Mouse (Mus musculus) embryonic stem cell, embryonic (primary cell): ENCODE results near the gene Rmi2.
"Not testable (repeated sequence)": the region's sequence is repeated elsewhere in the genome, so short reads cannot be mapped to it uniquely, and the experiment has no call there.

Source experiments
- CTCF ChIA-PET, 4 experiments: fragments of 300-600 bp in 2 of 4; fragments of 350-600 bp in 2 of 4; sonication (Branson Sonifier 250); formaldehyde crosslinking; loops; one replicate each; lab custom pipeline; 2022; ENCODE audit warnings: inconsistent platforms in 2 of 4; lab: Charles Lee
- POLR2A ChIA-PET, 4 experiments: fragments of 300-600 bp in 2 of 4; fragments of 350-600 bp in 2 of 4; sonication (Branson Sonifier 250); formaldehyde crosslinking; loops; one replicate each; lab custom pipeline; 2022; ENCODE audit warnings: antibody characterized with exemption in 4 of 4, inconsistent platforms in 1 of 4; lab: Charles Lee

Gene Rmi2

DNA sequence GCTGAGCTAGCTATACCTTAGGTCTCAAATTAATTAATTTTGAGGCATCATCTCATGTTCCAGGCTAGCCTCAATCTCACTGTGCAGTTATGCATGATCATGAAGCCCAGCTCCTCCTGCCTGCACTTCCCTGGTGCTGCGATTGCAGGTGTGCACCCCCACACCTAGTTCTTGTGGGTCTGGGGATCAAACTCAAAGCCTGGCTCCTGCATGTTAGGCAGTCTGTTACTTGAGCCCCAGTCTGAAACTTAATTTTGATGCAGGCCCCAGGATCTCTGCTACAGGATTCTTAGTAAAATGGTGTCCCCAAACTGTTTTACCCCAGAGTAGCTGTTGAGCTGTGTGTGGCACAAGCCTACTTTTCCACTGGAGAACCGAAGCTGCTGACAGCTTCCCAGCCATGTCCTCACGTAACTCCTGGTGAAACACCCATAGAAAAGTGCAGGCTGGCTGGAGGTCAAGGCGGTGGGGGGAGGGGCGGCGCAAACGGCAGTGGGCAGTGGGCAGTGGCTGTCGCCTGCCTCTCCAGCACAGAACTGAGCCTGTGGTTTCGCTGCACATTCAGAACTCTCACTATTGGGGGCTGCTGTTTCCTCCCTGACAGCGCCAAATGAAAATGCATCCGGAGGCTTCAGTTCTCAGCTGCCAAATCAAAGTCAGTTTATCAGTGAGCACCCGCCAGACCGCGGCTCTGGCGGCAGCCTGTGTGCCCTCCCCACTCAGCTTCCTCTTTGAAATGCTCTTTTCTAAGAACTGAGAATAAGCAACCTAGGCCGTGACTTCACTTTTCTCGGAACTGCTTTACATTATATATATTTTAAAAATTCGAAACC is 8.8 kb downstream of the Rmi2 start:
- CTCF ChIA-PET: interaction anchor here in 2 of 4 experiments (0.6 to 3.0 kb wide), 8 partner anchors 8 to 445 kb away, joined by 3 to 11 read pairs (median 4); partner anchors contain the start of genes Dexi (in 1 of the 2) and Socs1 (in 1 of the 2)
- POLR2A ChIA-PET: interaction anchor here in 3 of 4 experiments (0.6 to 2.6 kb wide), 7 partner anchors 8 to 95 kb away, joined by 3 to 12 read pairs (median 4); partner anchors contain the start of genes Rmi2 (in 1 of the 3) and Tnp2 (in 1 of the 3)

DNA sequence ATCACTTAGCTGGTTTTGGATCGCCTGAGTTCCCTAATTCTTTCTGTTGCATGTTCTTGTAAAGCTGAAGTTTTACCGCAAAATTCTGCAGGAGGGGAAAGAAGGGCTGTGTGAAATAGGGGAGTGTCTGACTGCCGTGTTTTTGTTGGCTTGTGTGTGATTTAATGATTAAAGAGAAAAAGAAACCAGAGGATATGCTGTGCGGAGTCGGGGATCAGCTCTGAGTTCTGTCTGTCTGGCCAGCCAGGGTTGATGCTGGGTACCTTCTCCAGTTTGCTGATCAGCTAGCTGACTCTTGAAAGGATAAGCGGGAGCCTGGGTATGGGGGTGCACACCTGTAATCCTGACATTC is 9.4 kb downstream of the Rmi2 start:
- ChIA-PET CTCF (interaction anchor here in 2 of 4 experiments (0.6 to 3.0 kb wide), 7 partner anchors 9 to 445 kb away, joined by 3 to 11 read pairs (median 3); partner anchors contain the start of genes Dexi (in 1 of the 2) and Socs1 (in 1 of the 2)), POLR2A (interaction anchor here in 3 of 4 experiments (0.7 to 2.6 kb wide), 6 partner anchors 9 to 96 kb away, joined by 3 to 12 read pairs (median 4); partner anchors contain the start of genes Rmi2 (in 1 of the 3) and Tnp2 (in 1 of the 3))

DNA sequence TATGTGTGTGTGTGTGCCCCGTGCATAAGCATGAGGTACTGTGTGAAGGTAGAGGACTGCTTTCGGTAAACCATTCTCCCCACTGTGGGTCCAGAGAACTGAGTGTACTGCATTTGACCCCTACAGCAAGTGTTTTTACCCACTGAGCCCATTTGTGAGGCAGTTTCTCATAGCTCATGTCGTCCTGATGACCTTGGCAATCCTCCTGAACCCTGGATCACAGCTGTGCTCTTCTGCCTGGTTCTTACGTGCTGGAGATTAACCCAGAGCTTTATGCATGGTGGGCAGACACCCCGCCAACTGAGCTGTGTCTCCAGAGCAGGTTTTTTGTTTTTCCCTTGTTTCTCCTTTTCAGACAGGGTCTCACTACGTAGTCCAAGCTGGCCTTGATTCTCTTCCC is 11.1 kb downstream of the Rmi2 start:
- ChIA-PET POLR2A (interaction anchor here in 2 of 4 experiments (0.6 to 2.5 kb wide), 10 partner anchors 11 to 488 kb away, joined by 3 to 12 read pairs (median 3); partner anchors contain the start of genes Rmi2 (in 1 of the 2), Socs1 (in 1 of the 2) and Zc3h7a (in 1 of the 2)), CTCF (interaction anchor here (0.5 to 3.5 kb wide), 32 partner anchors 8 to 622 kb away, joined by 3 to 31 read pairs (median 3); partner anchors contain the start of genes Tnp2 (in 3 of the 4), Socs1 (in 2 of the 4) and Prm3 (in 1 of the 4))

DNA sequence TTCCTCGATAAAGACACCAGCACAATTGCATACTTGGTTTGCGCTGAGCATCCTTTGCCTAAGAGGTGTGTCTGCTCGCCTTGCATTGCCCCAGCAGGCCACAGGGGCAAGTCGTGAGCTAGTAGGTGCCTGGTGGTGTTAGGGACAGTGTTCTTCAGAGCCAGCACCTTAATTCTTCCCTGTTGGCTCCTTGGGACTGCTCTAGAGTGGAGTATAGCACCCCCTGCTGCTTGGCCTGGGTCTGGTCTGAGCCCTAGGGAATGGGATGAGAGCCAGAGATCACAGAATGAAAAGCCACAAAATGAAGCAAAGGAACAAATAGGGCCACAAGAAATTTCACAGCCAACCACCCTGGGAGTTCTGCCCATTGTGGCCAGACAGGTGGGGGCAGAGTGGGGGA is 11.6 kb downstream of the Rmi2 start:
- ChIA-PET POLR2A (interaction anchor here in 2 of 4 experiments (0.6 to 2.5 kb wide), 13 partner anchors 11 to 477 kb away, joined by 3 to 12 read pairs (median 3); partner anchors contain the start of genes Rmi2 (in 2 of the 2), Socs1 (in 1 of the 2) and Zc3h7a (in 1 of the 2)), CTCF (interaction anchor here (0.5 to 3.5 kb wide), 31 partner anchors 8 to 550 kb away, joined by 3 to 31 read pairs (median 3); partner anchors contain the start of genes Tnp2 (in 3 of the 4), Socs1 (in 2 of the 4) and Prm3 (in 1 of the 4))

DNA sequence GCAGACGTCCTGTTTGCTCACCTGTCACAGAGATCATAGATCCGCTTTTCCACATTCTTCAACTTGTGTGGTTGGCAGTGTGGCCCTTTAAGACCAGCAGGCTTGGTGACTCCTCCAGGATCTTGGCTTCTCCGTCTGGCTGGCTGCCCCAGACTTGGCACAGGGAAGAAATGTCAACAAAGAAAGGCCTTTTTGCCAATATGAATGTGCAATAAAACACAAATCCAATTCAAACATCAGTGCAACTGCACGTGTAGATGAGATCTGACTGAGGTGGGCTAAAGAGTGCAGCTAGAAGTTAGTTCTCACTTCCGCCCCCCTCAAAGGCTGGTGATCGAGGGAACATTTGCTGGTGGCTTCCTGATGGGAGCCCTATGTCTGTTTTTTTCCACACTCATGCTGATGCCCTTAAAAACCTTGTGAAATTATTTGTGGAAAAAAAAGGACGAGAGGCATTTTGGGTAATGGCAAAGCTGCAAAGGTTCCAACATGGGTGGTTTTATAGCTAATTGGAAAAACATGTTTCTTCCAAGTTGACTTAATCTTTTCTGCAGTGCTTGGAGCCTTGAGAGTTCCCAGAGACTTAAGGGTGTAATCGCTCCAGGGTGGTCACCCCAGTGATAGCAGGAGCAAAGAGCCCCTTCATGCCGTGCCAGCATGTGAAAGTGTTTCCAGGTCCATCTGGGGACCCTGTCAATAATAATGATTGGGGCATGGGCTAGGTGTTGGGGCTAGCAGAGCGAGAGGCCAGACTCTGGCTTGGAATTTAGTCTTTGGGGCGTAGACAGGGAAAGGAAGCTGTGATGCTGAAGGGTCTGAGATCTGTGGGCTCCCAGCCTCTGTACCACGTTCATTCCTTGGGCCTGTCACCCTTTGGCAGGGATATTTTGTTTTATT is 15.4 kb downstream of the Rmi2 start:
- CTCF ChIA-PET: interaction anchor here in 2 of 4 experiments (0.6 to 1.7 kb wide), 3 partner anchors 15 to 569 kb away, joined by 3 to 7 read pairs (median 5); no protein-coding TSS in a partner anchor
- POLR2A ChIA-PET: interaction anchor here in 1 of 4 experiments (0.6 to 1.4 kb wide), 3 partner anchors 10 to 31 kb away, joined by 3 to 4 read pairs (median 3); no protein-coding TSS in a partner anchor

DNA sequence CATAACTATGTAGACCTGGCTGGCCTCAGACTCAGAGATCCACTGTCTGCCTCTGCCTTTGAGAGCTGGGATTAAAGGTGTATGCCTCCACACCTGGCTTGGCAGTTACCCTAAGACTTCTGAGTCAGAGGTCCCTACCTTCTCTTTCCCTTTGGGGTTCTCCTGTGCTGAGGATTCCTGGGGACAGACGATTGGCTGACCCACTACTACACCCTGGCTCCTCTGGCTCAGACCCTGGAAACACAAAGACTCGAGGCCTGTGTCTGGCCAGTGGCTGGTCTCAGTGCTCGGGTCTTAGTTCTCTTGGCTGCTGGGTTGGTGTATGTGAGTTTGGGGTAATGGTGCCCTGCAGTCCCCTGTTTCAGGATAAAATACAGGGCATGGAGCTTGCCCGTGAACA is 16.0 kb downstream of the Rmi2 start:
- POLR2A ChIA-PET: interaction anchor here in 1 of 4 experiments (1.3 kb wide), 1 partner anchor 16 kb away, joined by 4 read pairs; no protein-coding TSS in a partner anchor
- CTCF ChIA-PET: interaction anchor here in 3 of 4 experiments (0.6 to 1.0 kb wide), 3 partner anchors 15 to 568 kb away, joined by 3 to 8 read pairs (median 5); no protein-coding TSS in a partner anchor

DNA sequence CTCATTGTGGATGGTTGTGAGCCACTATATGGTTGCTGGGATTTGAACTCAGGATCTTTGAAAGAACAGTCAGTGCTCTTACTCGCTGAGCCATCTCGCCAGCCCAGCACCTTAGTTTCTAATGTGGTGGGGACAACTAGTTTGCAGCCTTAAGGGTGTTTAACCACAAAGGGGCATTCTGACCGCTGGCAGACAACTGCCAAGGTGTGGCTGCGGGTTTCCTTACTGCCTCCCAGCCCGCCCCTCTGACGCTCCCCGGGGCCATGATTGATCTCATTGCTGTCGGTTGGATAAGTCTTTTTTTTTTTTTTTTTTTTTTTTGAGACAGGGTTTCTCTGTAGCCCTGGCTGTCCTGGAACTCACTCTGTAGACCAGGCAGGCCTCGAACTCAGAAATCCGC is 17.4 kb downstream of the Rmi2 start:
- CTCF ChIA-PET: interaction anchor here in 1 of 4 experiments (0.6 kb wide), 1 partner anchor 214 kb away, joined by 5 read pairs; no protein-coding TSS in a partner anchor
- POLR2A ChIA-PET: not testable (repeated sequence)

DNA sequence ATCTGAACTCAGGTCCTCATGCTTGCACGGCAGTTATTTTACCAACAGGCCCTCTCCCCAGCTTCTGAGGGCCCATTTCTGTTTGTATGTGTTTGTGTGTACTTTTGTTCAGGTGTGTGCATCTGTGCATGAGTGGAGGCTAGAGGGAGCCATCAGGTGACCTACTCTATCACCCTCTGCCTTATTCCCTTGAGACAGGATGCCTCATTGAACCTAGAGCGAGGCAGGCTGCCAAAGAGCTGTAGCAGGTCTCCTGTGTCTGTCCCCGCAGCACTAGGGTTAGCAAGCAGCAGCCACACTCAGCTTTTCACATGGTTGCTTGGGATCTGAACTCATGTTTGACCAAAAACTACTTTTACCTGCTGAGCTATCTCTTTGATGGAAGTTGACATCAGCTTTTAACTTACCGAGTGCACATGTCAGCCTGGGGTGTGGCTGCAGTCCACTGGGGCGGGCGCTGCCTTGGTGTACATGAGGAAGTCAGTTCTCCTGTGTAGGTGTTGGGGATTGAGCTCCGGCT is 24.9 kb downstream of the Rmi2 start:
- CTCF ChIA-PET: interaction anchor here in 3 of 4 experiments (0.8 to 1.6 kb wide), 3 partner anchors 9 to 175 kb away, joined by 3 to 5 read pairs (median 3); no protein-coding TSS in a partner anchor

DNA sequence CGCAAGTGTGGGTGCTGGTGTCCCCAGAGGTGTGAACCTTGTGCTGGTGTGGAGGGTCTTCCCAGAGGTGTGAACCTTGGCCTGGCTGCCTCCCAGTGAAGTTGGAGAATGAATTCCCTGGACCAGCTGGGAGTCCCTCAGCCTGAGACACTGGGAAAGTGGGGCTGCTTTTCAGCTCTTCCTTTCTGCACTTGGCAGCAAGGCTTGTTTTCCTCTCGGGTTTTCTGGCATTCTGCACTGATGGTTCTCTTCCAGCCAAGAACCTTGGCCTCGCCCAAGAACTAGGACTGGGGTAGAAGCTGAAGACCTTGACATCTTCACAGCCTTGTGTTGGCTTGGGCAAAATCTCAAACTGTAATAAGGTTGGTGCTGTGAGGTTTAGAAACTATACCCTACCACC is 26.5 kb downstream of the Rmi2 start:
- POLR2A ChIA-PET: interaction anchor here in 1 of 4 experiments (1.0 kb wide), 1 partner anchor 87 kb away, joined by 3 read pairs; no protein-coding TSS in a partner anchor
- CTCF ChIA-PET: no interaction called here

More for the DNA sequence above, 24.9 kb downstream of the Rmi2 start:
- POLR2A ChIA-PET: interaction anchor here in 1 of 4 experiments (0.6 to 1.5 kb wide), 3 partner anchors 10 to 71 kb away, joined by 3 to 5 read pairs (median 3); partner anchors contain the start of gene Tnp2

DNA sequence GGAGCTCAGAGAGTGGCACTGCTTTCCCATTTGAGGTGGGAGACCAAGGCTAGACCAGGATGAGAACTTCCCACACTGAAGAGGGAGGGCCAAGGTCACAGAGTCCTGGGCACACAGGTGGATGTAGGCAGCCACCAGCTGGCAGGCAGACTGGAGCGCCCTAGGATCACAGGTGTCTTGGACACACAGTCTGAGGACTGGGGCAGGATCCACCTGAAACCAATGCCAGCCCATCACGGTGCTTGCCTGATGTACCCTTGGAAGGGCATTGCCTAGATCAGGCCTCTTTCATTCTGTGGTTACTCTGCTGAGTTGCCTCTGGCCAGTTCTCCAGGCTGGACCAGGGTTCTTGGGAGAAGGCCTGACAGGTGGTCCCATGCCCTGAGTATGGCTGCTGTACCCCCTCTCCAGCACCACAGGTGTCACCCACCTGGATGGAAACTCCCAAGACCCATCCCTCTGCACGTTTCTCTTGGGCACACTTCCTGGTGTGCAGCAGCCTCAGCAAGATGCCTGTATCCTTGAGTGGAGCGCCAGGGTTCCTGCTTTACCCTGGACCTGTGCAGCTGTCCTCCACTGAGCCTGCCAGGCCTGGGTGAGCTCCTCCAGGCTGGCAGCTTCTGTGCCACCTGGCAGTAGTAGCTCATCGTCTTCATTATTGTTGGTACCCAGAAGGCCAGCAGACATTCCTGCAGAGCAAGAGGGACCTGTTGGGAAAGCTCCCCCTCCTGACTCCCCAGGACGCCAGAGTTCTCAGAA is 30.2 kb downstream of the Rmi2 start:
- ChIA-PET POLR2A (interaction anchor here in 2 of 4 experiments (0.5 to 1.5 kb wide), 3 partner anchors 11 to 179 kb away, joined by 3 to 4 read pairs (median 4); no protein-coding TSS in a partner anchor), CTCF (interaction anchor here in 3 of 4 experiments (0.6 to 3.5 kb wide), 8 partner anchors 74 to 299 kb away, joined by 3 to 12 read pairs (median 4); partner anchors contain the start of gene Prm3 (in 1 of the 3))

DNA sequence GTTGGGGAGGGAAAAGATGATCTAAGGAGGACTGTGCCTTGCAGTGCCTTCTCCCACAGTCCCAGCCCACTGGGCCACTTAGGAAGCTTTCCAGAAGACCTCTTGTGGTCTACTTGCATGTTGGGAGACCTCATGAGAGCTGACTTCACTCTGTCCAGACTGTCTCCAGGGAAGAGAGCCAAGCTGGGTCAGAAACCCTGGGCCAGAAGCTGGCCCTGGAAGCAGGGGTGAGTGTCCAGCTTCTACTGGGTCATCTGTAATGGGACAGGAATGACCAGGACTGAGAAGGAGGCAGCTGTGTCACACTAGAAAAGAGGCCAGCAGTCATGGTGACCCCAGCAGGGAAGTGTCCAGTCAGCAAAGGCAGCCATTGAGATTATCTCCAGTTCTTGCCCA is 30.7 kb downstream of the Rmi2 start:
- ChIA-PET CTCF (interaction anchor here in 2 of 4 experiments (0.7 to 3.5 kb wide), 11 partner anchors 10 to 300 kb away, joined by 3 to 12 read pairs (median 4); partner anchors contain the start of gene Prm3 (in 1 of the 2)), POLR2A (interaction anchor here in 2 of 4 experiments (0.6 to 1.5 kb wide), 4 partner anchors 10 to 128 kb away, joined by 3 to 4 read pairs (median 4); no protein-coding TSS in a partner anchor)

DNA sequence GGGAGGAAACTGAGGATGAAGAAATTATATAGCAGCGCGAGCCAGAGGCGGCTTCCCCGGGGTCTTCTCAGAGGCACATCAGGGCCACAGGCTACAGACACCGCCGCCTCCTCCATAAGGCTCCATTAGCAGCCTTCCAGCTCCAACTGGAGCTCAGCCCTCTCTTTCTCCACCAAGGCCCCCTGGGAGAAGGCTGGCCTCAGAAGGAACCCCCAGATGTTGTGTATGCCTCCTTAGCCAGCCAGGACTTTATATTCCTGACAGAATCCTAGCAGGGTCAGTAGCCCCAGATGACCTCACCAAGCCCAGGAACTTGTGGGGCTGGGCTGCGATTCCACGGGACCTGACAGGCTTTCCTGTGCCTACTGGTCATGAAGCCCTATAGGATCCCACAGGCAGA is 32.0 kb downstream of the Rmi2 start:
- CTCF ChIA-PET: interaction anchor here (0.5 to 3.5 kb wide), 15 partner anchors 9 to 301 kb away, joined by 3 to 12 read pairs (median 4); no protein-coding TSS in a partner anchor
- POLR2A ChIA-PET: interaction anchor here in 3 of 4 experiments (0.6 to 1.2 kb wide), 6 partner anchors 20 to 527 kb away, joined by 3 to 7 read pairs (median 4); no protein-coding TSS in a partner anchor

DNA sequence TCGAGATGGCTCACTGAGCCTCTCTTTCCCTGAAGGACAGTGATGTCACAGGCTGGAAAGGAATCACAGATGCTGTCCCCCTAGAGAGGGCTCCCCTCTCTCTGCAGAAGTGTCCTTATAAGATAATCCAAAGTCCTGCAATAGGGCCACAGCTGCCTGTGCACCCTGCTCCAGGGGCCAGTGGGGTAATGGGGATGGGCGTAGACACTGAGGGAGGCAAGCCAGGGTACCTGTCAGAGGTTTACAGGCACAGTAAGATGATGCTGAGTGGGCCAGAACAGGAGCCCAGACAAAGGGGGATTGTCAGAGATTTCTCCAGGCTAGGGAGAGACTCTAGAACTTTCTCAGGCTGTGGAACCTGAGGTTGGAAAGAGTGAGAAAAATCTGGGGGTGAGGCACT is 32.6 kb downstream of the Rmi2 start:
- CTCF ChIA-PET: interaction anchor here in 2 of 4 experiments (1.3 to 3.5 kb wide), 3 partner anchors 167 to 301 kb away, joined by 3 to 12 read pairs (median 4); no protein-coding TSS in a partner anchor
- POLR2A ChIA-PET: no interaction called here

DNA sequence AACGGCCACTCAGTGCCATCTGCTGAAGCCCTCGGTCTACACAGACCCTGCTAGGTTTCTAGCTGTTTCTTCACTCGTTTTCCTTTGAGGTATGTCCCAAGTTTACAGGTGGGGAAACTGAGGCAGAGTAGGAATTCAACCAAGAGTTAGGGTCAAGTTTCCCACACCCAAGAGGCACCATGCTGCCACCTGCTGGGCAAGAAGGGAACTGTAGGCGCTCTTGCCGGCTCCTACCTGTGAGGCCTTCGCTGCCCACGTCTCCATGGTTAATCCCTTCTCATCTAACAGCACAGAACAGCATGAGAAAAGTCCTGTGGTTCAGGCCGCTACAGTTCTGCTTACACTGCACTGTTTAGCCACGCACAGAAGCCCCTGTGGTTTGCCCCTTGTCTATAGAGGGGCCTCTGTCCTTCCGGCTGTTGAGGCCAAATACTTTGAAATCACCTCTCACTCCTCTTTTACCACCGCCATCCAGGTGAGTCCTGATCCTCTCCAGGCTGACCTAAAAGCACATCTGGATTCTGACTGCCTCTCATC is 33.1 kb downstream of the Rmi2 start:
- CTCF ChIA-PET: interaction anchor here in 3 of 4 experiments (0.6 to 1.3 kb wide), 4 partner anchors 11 to 169 kb away, joined by 3 read pairs; no protein-coding TSS in a partner anchor
- POLR2A ChIA-PET: interaction anchor here in 1 of 4 experiments (0.5 kb wide), 1 partner anchor 50 kb away, joined by 3 read pairs; no protein-coding TSS in a partner anchor

DNA sequence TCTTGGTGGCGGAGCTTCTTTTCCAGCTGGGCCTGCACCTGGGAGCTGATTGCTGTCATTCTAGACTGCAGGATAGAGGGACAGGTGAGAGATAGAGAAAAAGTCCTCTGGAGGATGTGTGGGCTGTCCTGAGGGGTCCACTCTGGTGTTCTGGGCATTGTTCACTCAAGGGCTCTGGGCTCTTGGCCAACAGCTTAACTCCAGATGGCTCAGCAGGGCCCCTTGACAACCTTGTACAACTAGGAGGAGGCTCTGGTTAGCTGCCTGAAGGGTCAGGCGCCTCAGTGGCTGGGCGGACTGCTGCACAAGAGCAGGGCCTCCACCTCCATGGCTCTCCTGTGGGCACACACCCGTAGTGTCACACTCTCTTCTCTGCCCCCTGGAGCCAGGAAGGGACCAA is 36.1 kb downstream of the Rmi2 start:
- ChIA-PET POLR2A (interaction anchor here in 1 of 4 experiments (0.6 kb wide), 1 partner anchor 85 kb away, joined by 3 read pairs; no protein-coding TSS in a partner anchor), CTCF (interaction anchor here (0.6 to 5.1 kb wide), 8 partner anchors 10 to 234 kb away, joined by 3 to 24 read pairs (median 5); no protein-coding TSS in a partner anchor)
